Mouse (Mus musculus): ENCODE measurements around the gene Fgf14.

DNA sequence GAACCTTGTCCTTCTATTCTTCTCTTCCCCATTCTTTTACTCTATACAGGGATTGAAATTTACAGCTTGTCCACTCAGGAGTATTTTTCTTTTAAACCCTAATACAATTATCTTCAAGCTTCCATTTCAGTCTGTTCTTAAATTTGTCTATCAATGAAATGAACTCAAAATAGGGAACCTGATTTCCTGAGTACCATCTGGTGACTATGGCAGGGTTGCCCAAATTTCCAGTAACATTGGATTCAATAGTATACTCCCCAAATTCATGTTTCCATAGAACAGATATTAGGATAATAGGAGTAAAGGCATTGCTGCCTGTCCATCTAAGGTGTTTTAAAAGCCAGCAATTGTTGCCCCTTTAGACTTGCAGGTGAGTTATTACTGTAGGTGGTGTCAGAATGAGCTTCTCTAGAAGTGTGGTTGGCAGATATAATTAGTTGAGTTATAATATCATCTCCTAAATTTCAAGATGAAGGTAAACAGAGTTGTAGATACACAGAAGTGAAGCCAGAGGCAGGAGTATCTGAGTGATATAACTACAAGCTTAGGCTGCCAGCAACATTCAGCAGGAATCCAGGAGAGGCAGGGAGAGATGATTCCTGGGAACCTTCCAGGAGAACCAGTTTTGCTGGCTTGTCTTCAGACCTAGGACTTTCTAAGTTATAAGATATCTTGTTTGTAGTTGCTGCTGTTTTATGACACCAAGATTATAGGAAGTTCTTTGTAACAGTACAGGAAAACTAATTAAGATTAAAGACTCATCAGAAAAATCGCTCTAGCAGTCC lies 648.8 kb downstream of the Fgf14 start:
- TF ChIP-seq NANOG (IDR thresholded peaks at IDR 0.05; ENCODE audit: borderline replicate concordance, low read length), result no peak
- TF ChIP-seq CTCF (conservative IDR thresholded peaks at IDR 0.05; ENCODE audit: low read length), result no peak
